Mouse (Mus musculus) midbrain, embryonic 12.5 days (tissue): ENCODE data around the gene Tmem163. TPM values are rescaled to one million over a fixed set of nuclear protein-coding genes. Genes with fewer than 3 reads are reported as not detected.

Source experiments
- ATAC-seq: fragments of 200-750 bp; cut with Nextera tagmentation; 2 replicates; pipeline ENCODE4 v1.8.0; 2017; ENCODE audit warnings: low read depth, moderate TSS enrichment, moderate library complexity; ENCODE audit not compliant: low FRiP score
- H3K27ac ChIP-seq: fragments of 300-500 bp; sonication (generic); replicated peaks from 2 replicates; pipeline ENCODE4 v1.5.1; 2016; ENCODE audit warnings: mild to moderate bottlenecking
- H3K27me3 ChIP-seq: fragments of 300-500 bp; sonication (generic); 2 replicates; pipeline ENCODE4 v1.6.1; 2016; ENCODE audit warnings: mild to moderate bottlenecking
- H3K36me3 ChIP-seq: fragments of 300-500 bp; sonication (generic); 2 replicates; pipeline ENCODE4 v1.6.1; 2016
- H3K4me1 ChIP-seq: fragments of 300-500 bp; sonication (generic); 2 replicates; pipeline ENCODE4 v1.6.1; 2016
- H3K4me2 ChIP-seq: fragments of 300-500 bp; sonication (generic); replicated peaks from 2 replicates; pipeline ENCODE4 v1.6.1; 2016; ENCODE audit warnings: mild to moderate bottlenecking, moderate library complexity
- H3K4me3 ChIP-seq: fragments of 300-500 bp; sonication (generic); 2 replicates; pipeline ENCODE4 v1.5.1; 2016; ENCODE audit warnings: mild to moderate bottlenecking
- H3K9ac ChIP-seq: fragments of 300-500 bp; sonication (generic); replicated peaks from 2 replicates; pipeline ENCODE4 v1.6.1; 2016; ENCODE audit warnings: mild to moderate bottlenecking, moderate library complexity
- H3K9me3 ChIP-seq: fragments of 300-500 bp; sonication (generic); 2 replicates; pipeline ENCODE4 v1.6.1; 2016; ENCODE audit warnings: mild to moderate bottlenecking
- WGBS: fragments of 180-500 bp; shearing (Covaris S2); methylation state at CpG from one replicate; pipeline ENCODE4 v1.1.7; 2016; 5-methylcytosine and 5-hydroxymethylcytosine counted together
- polyA plus RNA-seq: library from polyadenylated mRNA; unstranded; fragments of >200 nt; fragmentation: Nextera tagmentation; extraction: Ambion mirVana; gene quantifications from 2 replicates; pipeline ENCODE4 v1.2.1, GENCODE M21; 2016

The Tmem163 gene
- polyA plus RNA-seq, 1 experiment from 2014 or later = 55.1 TPM

GRCm38 (mm10) chr1:127587071-127587470, 92.3 kb downstream of the Tmem163 start:
- no peaks in the 10 kb centered on the region for H3K4me1 ChIP-seq
- 93% methylated on average over 5 of the region's 5 CpGs for WGBS

GRCm38 (mm10) chr1:127586156-127586555, 93.2 kb downstream of the Tmem163 start:
- ATAC-seq = no peak
- WGBS = 94% methylated on average over 1 of the region's 1 CpGs
- H3K9me3 ChIP-seq = no peaks in the 10 kb centered on the region

More at GRCm38 (mm10) chr1:127587071-127587470, 92.3 kb downstream of the Tmem163 start:
- ATAC-seq = no peak
- Histone ChIP-seq H3K36me3 (no peaks in the 10 kb centered on the region), H3K9ac (no peak overlapping the region), H3K4me3 (no peak overlapping the region), H3K9me3 (no peaks in the 10 kb centered on the region), H3K27ac (no peak overlapping the region), H3K4me2 (no peak overlapping the region), H3K27me3 (no peaks in the 10 kb centered on the region)

GRCm38 (mm10) chr1:127577981-127578380, 101.4 kb downstream of the Tmem163 start:
- no peak overlapping the region for H3K9ac ChIP-seq
- peaks cover 6% of the 10 kb centered on the region; the same call in 1 of the 2 replicates for H3K27me3 ChIP-seq
- no peak overlapping the region for H3K4me2 ChIP-seq
- H3K4me1 ChIP-seq = peaks cover 31% of the 10 kb centered on the region
- 71% methylated on average over 5 of the region's 5 CpGs for WGBS
- no peak for ATAC-seq
- H3K4me3 ChIP-seq = no peak overlapping the region
- no peaks in the 10 kb centered on the region for H3K9me3 ChIP-seq
- H3K36me3 ChIP-seq = no peaks in the 10 kb centered on the region
- no peak overlapping the region for H3K27ac ChIP-seq

More at GRCm38 (mm10) chr1:127586156-127586555, 93.2 kb downstream of the Tmem163 start:
- Histone ChIP-seq H3K4me3 (no peak overlapping the region), H3K4me2 (no peak overlapping the region), H3K27me3 (no peaks in the 10 kb centered on the region), H3K9ac (no peak overlapping the region), H3K27ac (no peak overlapping the region), H3K4me1 (no peaks in the 10 kb centered on the region), H3K36me3 (no peaks in the 10 kb centered on the region)

- Histone ChIP-seq H3K4me3 (no peak overlapping the region), H3K9ac (no peak overlapping the region), H3K4me2 (no peak overlapping the region; the same call in 1 of the 2 replicates), H3K4me1 (peaks cover 32% of the 10 kb centered on the region), H3K36me3 (no peaks in the 10 kb centered on the region), H3K27me3 (peaks cover 6% of the 10 kb centered on the region; the same call in 1 of the 2 replicates), H3K9me3 (no peaks in the 10 kb centered on the region), H3K27ac (no peak overlapping the region; the same call in 1 of the 2 replicates)
- peak; percentile 50; the same call in 1 of the 2 replicates for ATAC-seq
- 47% methylated on average over 7 of the region's 7 CpGs for WGBS
Observed at GRCm38 (mm10) chr1:127577083-127577482, 102.3 kb downstream of the Tmem163 start.

- Histone ChIP-seq H3K27ac (peak overlapping the region; percentile 65), H3K27me3 (peaks cover 6% of the 10 kb centered on the region; the same call in 1 of the 2 replicates), H3K9ac (no peak overlapping the region), H3K4me1 (peaks cover 32% of the 10 kb centered on the region), H3K4me3 (no peak overlapping the region), H3K4me2 (no peak overlapping the region; the same call in 1 of the 2 replicates), H3K36me3 (no peaks in the 10 kb centered on the region), H3K9me3 (no peaks in the 10 kb centered on the region)
- 22% methylated on average over 8 of the region's 8 CpGs for WGBS
- no peak for ATAC-seq
Observed at GRCm38 (mm10) chr1:127576563-127576962, 102.8 kb downstream of the Tmem163 start.

GRCm38 (mm10) chr1:127576143-127576542, 103.2 kb downstream of the Tmem163 start:
- Histone ChIP-seq H3K9me3 (no peaks in the 10 kb centered on the region), H3K9ac (0 out of 2 replicates have a peak overlapping the region, but pooled peaks have one; percentile 15), H3K4me3 (no peak overlapping the region), H3K27ac (peak overlapping the region; percentile 65), H3K4me2 (no peak overlapping the region; the same call in 1 of the 2 replicates), H3K36me3 (no peaks in the 10 kb centered on the region), H3K4me1 (peaks cover 32% of the 10 kb centered on the region), H3K27me3 (peaks cover 6% of the 10 kb centered on the region; the same call in 1 of the 2 replicates)
- 18% methylated on average over 3 of the region's 3 CpGs for WGBS
- ATAC-seq = peak; percentile 38

- no peaks in the 10 kb centered on the region for H3K9me3 ChIP-seq
Observed at GRCm38 (mm10) chr1:127575692-127576091, 103.7 kb downstream of the Tmem163 start.

GRCm38 (mm10) chr1:127573186-127573585, 106.2 kb downstream of the Tmem163 start:
- H3K9me3 ChIP-seq = no peaks in the 10 kb centered on the region
- no peaks in the 10 kb centered on the region for H3K27me3 ChIP-seq
- no peak overlapping the region for H3K4me2 ChIP-seq
- H3K9ac ChIP-seq = no peak overlapping the region
- no peaks in the 10 kb centered on the region for H3K36me3 ChIP-seq
- no peak overlapping the region for H3K4me3 ChIP-seq
- peaks cover 32% of the 10 kb centered on the region for H3K4me1 ChIP-seq
- no peak overlapping the region for H3K27ac ChIP-seq
- no peak for ATAC-seq
- 63% methylated on average over 3 of the region's 3 CpGs for WGBS

More at GRCm38 (mm10) chr1:127575692-127576091, 103.7 kb downstream of the Tmem163 start:
- peaks cover 6% of the 10 kb centered on the region; the same call in 1 of the 2 replicates for H3K27me3 ChIP-seq
- no peak overlapping the region for H3K9ac ChIP-seq
- no peak overlapping the region for H3K4me3 ChIP-seq
- H3K4me2 ChIP-seq = no peak overlapping the region
- 5% methylated on average over 4 of the region's 4 CpGs for WGBS
- H3K27ac ChIP-seq = peak overlapping the region; percentile 65
- H3K36me3 ChIP-seq = no peaks in the 10 kb centered on the region
- ATAC-seq = peak; percentile 59
- peaks cover 32% of the 10 kb centered on the region for H3K4me1 ChIP-seq

GRCm38 (mm10) chr1:127568641-127569040, 110.7 kb downstream of the Tmem163 start:
- Histone ChIP-seq H3K4me1 (peaks cover 5% of the 10 kb centered on the region; the same call in 1 of the 2 replicates), H3K36me3 (no peaks in the 10 kb centered on the region), H3K27me3 (no peaks in the 10 kb centered on the region), H3K4me3 (no peak overlapping the region), H3K9ac (no peak overlapping the region), H3K9me3 (no peaks in the 10 kb centered on the region), H3K27ac (no peak overlapping the region), H3K4me2 (no peak overlapping the region)
- WGBS = 75% methylated on average over 3 of the region's 3 CpGs
- no peak for ATAC-seq

- Histone ChIP-seq H3K4me3 (no peak overlapping the region), H3K27me3 (no peaks in the 10 kb centered on the region), H3K4me2 (no peak overlapping the region), H3K27ac (peak overlapping the region; percentile 83), H3K9me3 (no peaks in the 10 kb centered on the region), H3K4me1 (no peaks in the 10 kb centered on the region), H3K36me3 (no peaks in the 10 kb centered on the region), H3K9ac (no peak overlapping the region)
- peak; percentile 87 for ATAC-seq
- 39% methylated on average over 2 of the region's 2 CpGs for WGBS
Observed at GRCm38 (mm10) chr1:127556486-127556845, 122.9 kb downstream of the Tmem163 start.

GRCm38 (mm10) chr1:127555822-127556485, 123.4 kb downstream of the Tmem163 start:
- no peak overlapping the region for H3K4me3 ChIP-seq
- no peak overlapping the region for H3K9ac ChIP-seq
- H3K27me3 ChIP-seq = no peaks in the 10 kb centered on the region
- H3K9me3 ChIP-seq = no peaks in the 10 kb centered on the region
- ATAC-seq = peak; percentile 93
- no peaks in the 10 kb centered on the region for H3K36me3 ChIP-seq
- 47% methylated on average over 6 of the region's 6 CpGs for WGBS
- no peak overlapping the region for H3K4me2 ChIP-seq
- no peaks in the 10 kb centered on the region for H3K4me1 ChIP-seq
- H3K27ac ChIP-seq = peak overlapping the region; percentile 83

- peak; percentile 69 for ATAC-seq
- Histone ChIP-seq H3K27ac (no peak overlapping the region), H3K9ac (no peak overlapping the region), H3K9me3 (no peaks in the 10 kb centered on the region), H3K27me3 (no peaks in the 10 kb centered on the region), H3K4me1 (peaks cover 5% of the 10 kb centered on the region; the same call in 1 of the 2 replicates), H3K4me3 (no peak overlapping the region), H3K4me2 (no peak overlapping the region), H3K36me3 (no peaks in the 10 kb centered on the region)
- WGBS = 32% methylated on average over 4 of the region's 4 CpGs
Observed at GRCm38 (mm10) chr1:127548078-127548477, 131.3 kb downstream of the Tmem163 start.
